Mouse (Mus musculus): Measurements from ENCODE around the gene Pml. TPM values are rescaled to one million over a fixed set of nuclear protein-coding genes. Genes with fewer than 3 reads are reported as not detected.
A peak's percentile ranks its signal among the peaks of the same experiment; 100 is the strongest.

Gene Pml
- total and polyA plus RNA-seq, 2 experiments from 2014 or later, result 3.4 to 3.7 TPM

DNA sequence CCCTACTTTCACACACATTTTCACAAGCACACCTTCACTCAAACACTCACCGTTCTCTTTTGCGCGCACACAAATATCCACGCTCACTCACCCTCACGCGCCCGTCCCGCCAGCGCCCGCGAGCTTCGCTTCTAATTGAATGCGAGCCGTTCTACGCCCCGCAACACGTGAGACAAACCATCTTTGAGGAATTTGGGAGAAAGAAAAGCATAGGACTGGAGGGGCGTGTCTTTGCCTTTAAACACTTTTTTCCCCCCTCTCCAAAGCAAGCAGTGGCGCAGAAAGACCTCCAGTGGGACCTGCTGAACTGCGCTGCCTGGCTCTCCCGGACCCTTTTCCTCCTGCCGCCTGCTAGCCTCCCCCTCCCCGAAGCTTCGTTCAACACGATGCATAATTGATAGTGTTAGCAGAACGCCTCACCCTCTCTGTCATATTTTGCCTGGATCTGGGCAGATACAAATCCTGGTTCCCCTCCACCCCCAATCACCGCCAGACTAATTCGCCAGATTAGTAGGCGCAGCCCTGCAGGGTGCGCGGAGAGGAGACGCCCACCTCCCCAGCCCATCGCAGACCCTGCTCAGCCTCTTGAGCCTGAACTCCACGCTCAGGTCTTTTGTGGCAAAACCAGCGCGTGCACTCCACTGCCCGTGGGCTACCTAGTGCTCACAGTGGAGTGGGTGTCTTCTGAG, 47.6 kb downstream of the Pml start:
- Histone ChIP-seq H3K4me2 (ENCODE audit: low read depth) (peak overlapping the region; percentile 65), H3K4me1 (ENCODE audit: insufficient read depth) (peaks cover 21% of the 10 kb centered on the region), H3K9ac (peak overlapping the region; percentile 68), H3K36me3 (ENCODE audit: insufficient read depth) (no peaks in the 10 kb centered on the region; the same call in 1 of the 2 replicates), H3K27me3 (ENCODE audit: insufficient read depth, low read length) (peaks cover 3% of the 10 kb centered on the region), H3K4me3 (ENCODE audit: low read depth, low read length) (peak overlapping the region; percentile 52), H3K27ac (ENCODE audit: low read depth, low read length) (peak overlapping the region; percentile 95), H3K9me3 (ENCODE audit: low read length) (no peaks in the 10 kb centered on the region)
- no peak for TF ChIP-seq CTCF (IDR thresholded peaks at IDR 0.05; ENCODE audit: low read depth)
- DNase-seq, result peak; percentile 84
- peak; percentile 53 for ATAC-seq
- WGBS, result 1% methylated on average over 37 of the region's 37 CpGs

DNA sequence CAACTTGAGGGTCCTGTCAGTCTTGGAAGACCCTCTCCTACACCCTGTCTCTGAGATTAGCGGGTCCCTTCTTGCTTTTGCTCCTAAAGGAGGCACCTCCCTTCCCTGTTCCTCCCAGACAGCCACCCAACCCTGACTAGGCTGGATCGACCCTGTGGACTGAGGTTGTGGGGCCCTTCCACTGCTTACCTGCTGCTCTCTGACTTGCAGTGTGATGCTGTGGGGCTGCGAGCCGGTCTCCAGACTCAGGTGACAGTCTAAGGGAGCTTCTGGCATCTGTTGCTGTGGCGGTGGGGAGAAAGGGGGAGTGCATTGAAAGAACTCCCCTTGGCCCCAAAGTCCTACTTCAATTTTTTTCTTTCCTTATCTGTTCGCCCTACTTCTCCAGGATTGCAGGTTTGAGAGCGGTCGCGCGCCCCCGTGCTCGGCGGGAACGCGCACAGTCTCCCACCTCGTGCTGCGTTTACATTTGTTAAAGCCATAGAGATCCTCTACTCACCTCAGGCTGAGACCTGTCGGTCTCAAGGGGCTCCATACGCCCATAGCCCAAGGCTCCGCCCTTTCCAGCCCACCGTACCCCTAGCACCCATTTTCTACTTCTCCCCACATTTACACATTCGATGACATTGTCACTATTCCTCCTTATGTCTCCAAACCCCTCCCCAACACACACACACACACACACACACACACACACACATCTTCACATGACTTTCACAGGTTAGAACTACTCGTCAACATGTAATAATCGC, 48.3 kb downstream of the Pml start:
- Histone ChIP-seq H3K4me1 (ENCODE audit: insufficient read depth) (peaks cover 21% of the 10 kb centered on the region), H3K9me3 (ENCODE audit: low read length) (no peaks in the 10 kb centered on the region), H3K36me3 (ENCODE audit: insufficient read depth) (peaks cover 2% of the 10 kb centered on the region; the same call in 1 of the 2 replicates), H3K4me2 (ENCODE audit: low read depth) (peak overlapping the region; percentile 65), H3K27me3 (ENCODE audit: insufficient read depth, low read length) (peaks cover 3% of the 10 kb centered on the region), H3K4me3 (ENCODE audit: low read depth, low read length) (peak overlapping the region; percentile 52), H3K27ac (ENCODE audit: low read depth, low read length) (peak overlapping the region; percentile 95), H3K9ac (peak overlapping the region; percentile 68)
- DNase-seq, result peak; percentile 78
- TF ChIP-seq CTCF (IDR thresholded peaks at IDR 0.05; ENCODE audit: low read depth), result no peak
- peak; percentile 38; the same call in 1 of the 2 replicates for ATAC-seq
- 4% methylated on average over 24 of the region's 24 CpGs for WGBS

- H3K27me3 ChIP-seq (ENCODE audit: insufficient read depth, low read length), result peaks cover 3% of the 10 kb centered on the region
- DNase-seq (peak; percentile 57), ATAC-seq (no peak)
- WGBS, result 9% methylated on average over 11 of the region's 11 CpGs
- H3K4me3 ChIP-seq (ENCODE audit: low read depth, low read length), result peak overlapping the region; percentile 52
- H3K4me1 ChIP-seq (ENCODE audit: insufficient read depth), result peaks cover 21% of the 10 kb centered on the region
- peaks cover 2% of the 10 kb centered on the region; the same call in 1 of the 2 replicates for H3K36me3 ChIP-seq (ENCODE audit: insufficient read depth)
- TF ChIP-seq CTCF (IDR thresholded peaks at IDR 0.05; ENCODE audit: low read depth), result no peak
- H3K4me2 ChIP-seq (ENCODE audit: low read depth), result peak overlapping the region; percentile 65
- peak overlapping the region; percentile 68 for H3K9ac ChIP-seq
- peak overlapping the region; percentile 95 for H3K27ac ChIP-seq (ENCODE audit: low read depth, low read length)
- H3K9me3 ChIP-seq (ENCODE audit: low read length), result no peaks in the 10 kb centered on the region
These were observed 49.1 kb downstream of the Pml start for GRCm38 (mm10) chr9:58200270-58201090.

DNA sequence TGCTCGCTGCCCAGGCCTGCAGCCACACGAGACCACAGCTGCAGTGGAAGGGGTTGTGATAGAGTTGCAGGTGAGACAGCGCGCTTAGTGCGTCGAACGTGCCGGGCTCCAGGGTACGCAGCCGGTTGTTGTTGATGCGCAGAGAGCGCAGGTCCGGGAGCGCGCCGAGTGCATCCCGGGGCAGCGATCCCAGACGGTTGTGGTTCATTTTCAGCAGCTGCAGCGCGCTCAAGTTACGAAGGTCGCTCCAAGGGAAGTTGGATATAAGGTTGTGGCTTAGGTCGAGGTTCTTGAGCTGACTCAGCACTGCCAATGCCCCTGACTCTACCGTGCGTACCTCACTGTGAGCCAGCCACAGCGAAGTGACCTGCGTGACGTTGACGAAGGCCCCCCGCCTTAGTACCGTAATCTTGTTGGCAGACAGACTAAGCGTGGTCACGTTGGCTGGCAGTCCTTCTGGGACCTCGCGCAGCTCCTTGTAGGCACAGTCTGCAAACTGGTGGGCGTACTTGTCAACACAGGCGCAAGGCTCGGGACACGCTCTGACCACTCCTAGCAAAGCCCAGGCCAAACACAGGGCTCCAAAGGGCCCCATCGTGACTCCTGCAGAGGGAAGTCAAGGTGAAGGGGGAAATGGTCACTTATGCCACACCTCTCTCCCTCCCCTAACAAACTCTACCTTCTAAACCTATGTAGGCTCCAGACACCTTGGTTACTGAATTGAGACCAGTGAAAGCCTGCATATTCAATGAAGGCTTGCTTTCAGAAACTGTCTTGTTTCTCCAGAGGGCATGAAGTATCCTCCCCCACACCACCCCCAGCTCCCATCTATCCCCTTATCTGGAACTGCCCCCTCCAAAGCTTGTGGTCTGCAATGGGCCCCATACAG, 50.0 kb downstream of the Pml start:
- peak; percentile 57 for DNase-seq
- Histone ChIP-seq H3K4me2 (ENCODE audit: low read depth) (peak overlapping the region; percentile 65), H3K4me1 (ENCODE audit: insufficient read depth) (peaks cover 15% of the 10 kb centered on the region; the same call in 1 of the 2 replicates), H3K36me3 (ENCODE audit: insufficient read depth) (peaks cover 2% of the 10 kb centered on the region; the same call in 1 of the 2 replicates), H3K27ac (ENCODE audit: low read depth, low read length) (peak overlapping the region; percentile 95), H3K4me3 (ENCODE audit: low read depth, low read length) (peak overlapping the region; percentile 52), H3K27me3 (ENCODE audit: insufficient read depth, low read length) (peaks cover 3% of the 10 kb centered on the region), H3K9me3 (ENCODE audit: low read length) (no peaks in the 10 kb centered on the region), H3K9ac (peak overlapping the region; percentile 68)
- ATAC-seq, result no peak
- no peak for TF ChIP-seq CTCF (IDR thresholded peaks at IDR 0.05; ENCODE audit: low read depth)
- 3% methylated on average over 41 of the region's 41 CpGs for WGBS

DNA sequence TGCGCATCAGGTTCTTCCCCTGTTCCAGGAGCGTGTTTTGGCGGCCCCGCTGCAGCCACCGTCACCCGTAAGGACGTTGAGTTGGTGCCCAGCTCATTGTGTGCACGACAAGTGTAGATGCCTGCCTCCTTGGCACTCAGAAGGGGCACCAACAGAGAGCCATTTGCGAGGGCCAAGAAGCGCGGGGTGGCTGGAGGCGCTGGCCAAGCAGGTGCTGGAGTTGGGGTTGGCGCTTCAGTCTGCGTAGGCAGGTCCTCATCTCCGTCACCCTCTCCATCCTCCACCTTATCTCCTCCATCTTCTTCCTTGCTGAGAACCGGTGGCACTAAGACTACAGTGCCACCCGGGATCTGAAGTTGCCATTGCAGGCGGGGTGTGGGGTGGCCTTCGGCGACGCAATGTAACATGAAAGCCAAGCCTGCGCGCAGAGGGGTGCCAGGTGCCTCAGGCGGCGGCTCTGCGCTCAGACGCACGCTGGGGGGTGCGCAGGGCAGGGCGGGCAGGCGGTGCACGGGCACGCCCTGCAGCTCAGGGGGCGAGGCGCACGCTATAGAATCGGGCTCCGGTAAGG, 50.7 kb downstream of the Pml start:
- Histone ChIP-seq H3K4me1 (ENCODE audit: insufficient read depth) (peaks cover 15% of the 10 kb centered on the region; the same call in 1 of the 2 replicates), H3K36me3 (ENCODE audit: insufficient read depth) (peaks cover 2% of the 10 kb centered on the region; the same call in 1 of the 2 replicates), H3K4me2 (ENCODE audit: low read depth) (peak overlapping the region; percentile 65), H3K9me3 (ENCODE audit: low read length) (no peaks in the 10 kb centered on the region), H3K4me3 (ENCODE audit: low read depth, low read length) (peak overlapping the region; percentile 52), H3K27ac (ENCODE audit: low read depth, low read length) (peak overlapping the region; percentile 95), H3K9ac (peak overlapping the region; percentile 68), H3K27me3 (ENCODE audit: insufficient read depth, low read length) (peaks cover 3% of the 10 kb centered on the region)
- WGBS, result 6% methylated on average over 35 of the region's 38 CpGs
- ATAC-seq (0 out of 2 replicates have a peak, but pooled peaks have one; percentile 0), DNase-seq (peak; percentile 71)
- peak; percentile 26; the same call in 1 of the 2 replicates for TF ChIP-seq CTCF (IDR thresholded peaks at IDR 0.05; ENCODE audit: low read depth)

All from forebrain, postnatal 0 days (tissue).